Mouse (Mus musculus) forebrain, embryonic 12.5 days (tissue): ENCODE data around the gene Gsdma2. TPM values are rescaled to one million over a fixed set of nuclear protein-coding genes. Genes with fewer than 3 reads are reported as not detected.
A peak's percentile ranks its signal among the peaks of the same experiment; 100 is the strongest.

Source experiments
- ATAC-seq: fragments of 200-750 bp; cut with Nextera tagmentation; 2 replicates; pipeline ENCODE4 v1.8.0; 2017; ENCODE audit warnings: moderate TSS enrichment; ENCODE audit not compliant: low FRiP score
- H3K27ac ChIP-seq: fragments of 300-500 bp; sonication (generic); 2 replicates; pipeline ENCODE4 v1.5.1; 2016; ENCODE audit warnings: mild to moderate bottlenecking
- H3K27me3 ChIP-seq: fragments of 300-500 bp; sonication (generic); 2 replicates; pipeline ENCODE4 v1.6.1; 2016; ENCODE audit warnings: mild to moderate bottlenecking
- H3K36me3 ChIP-seq: fragments of 300-500 bp; sonication (generic); replicated peaks from 2 replicates; pipeline ENCODE4 v1.6.1; 2016; ENCODE audit warnings: mild to moderate bottlenecking
- H3K4me1 ChIP-seq: fragments of 300-500 bp; sonication (generic); 2 replicates; pipeline ENCODE4 v1.6.1; 2016
- H3K4me2 ChIP-seq: fragments of 300-500 bp; sonication (generic); 2 replicates; pipeline ENCODE4 v1.6.1; 2016; ENCODE audit warnings: mild to moderate bottlenecking, moderate library complexity
- H3K4me3 ChIP-seq: fragments of 300-500 bp; sonication (generic); replicated peaks from 2 replicates; pipeline ENCODE4 v1.5.1; 2016; ENCODE audit warnings: mild to moderate bottlenecking
- H3K9ac ChIP-seq: fragments of 300-500 bp; sonication (generic); 2 replicates; pipeline ENCODE4 v1.6.1; 2016; ENCODE audit warnings: mild to moderate bottlenecking
- H3K9me3 ChIP-seq: fragments of 300-500 bp; sonication (generic); 2 replicates; pipeline ENCODE4 v1.6.1; 2016
- WGBS: fragments of 180-500 bp; shearing (Covaris S2); methylation state at CpG from one replicate; pipeline ENCODE4 v1.1.7; 2016; 5-methylcytosine and 5-hydroxymethylcytosine counted together
- polyA plus RNA-seq: library from polyadenylated mRNA; unstranded; fragments of >200 nt; fragmentation: Nextera tagmentation; extraction: Ambion mirVana; gene quantifications from 2 replicates; pipeline ENCODE4 v1.2.1, GENCODE M21; 2016

Gsdma2 gene
- polyA plus RNA-seq, 1 experiment from 2014 or later: not detected

DNA sequence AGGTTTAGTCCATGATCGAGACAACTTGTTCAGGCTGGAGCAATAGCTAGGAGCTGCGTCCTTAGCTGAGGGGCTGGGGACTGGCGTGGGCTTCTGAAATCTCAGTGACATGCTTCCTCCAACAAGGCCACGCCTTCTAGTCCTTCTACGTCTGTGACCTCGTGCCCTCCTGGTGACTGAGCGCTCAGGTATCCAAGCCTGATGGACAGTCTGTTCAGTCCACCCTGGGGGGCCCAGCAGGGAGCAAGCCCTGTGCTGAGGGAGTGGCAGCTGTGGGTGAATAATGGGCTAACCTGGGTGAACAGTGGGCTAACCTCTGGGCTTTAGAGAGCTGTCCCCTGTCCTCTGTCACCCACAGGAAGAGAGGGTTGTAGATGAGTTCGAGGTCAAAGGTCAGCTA lies 41.5 kb downstream of the Gsdma2 start:
- peaks cover 11% of the 10 kb centered on the region for H3K4me1 ChIP-seq
- ATAC-seq: no peak
- H3K27ac ChIP-seq: no peak overlapping the region
- no peak overlapping the region for H3K4me2 ChIP-seq
- no peaks in the 10 kb centered on the region for H3K9me3 ChIP-seq
- H3K36me3 ChIP-seq: peaks cover 74% of the 10 kb centered on the region
- no peak overlapping the region for H3K4me3 ChIP-seq
- WGBS: 84% methylated on average over 8 of the region's 8 CpGs
- no peak overlapping the region for H3K9ac ChIP-seq
- H3K27me3 ChIP-seq: no peaks in the 10 kb centered on the region

DNA sequence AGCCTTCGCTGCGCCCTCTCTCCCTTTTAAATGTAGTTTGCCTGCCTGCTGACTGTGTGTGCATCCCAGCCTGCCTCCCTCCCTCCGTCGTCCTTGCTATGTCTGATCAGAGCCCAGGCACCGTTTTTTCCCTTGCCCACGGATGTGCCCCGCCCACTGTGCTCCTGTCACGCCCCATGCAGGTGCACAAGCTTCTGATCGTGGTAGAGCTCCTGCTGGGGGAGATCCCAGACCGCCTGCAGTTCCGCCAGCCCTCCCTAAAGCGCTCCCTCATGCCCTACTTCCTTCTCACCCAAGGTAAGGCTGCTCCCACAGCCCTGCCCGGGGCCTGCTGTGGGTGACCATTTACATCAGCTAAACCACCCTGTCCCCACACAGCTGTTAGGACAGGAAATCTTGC lies 46.6 kb downstream of the Gsdma2 start:
- Histone ChIP-seq H3K27ac (no peak overlapping the region), H3K36me3 (peaks cover 82% of the 10 kb centered on the region), H3K4me2 (no peak overlapping the region), H3K4me3 (no peak overlapping the region), H3K4me1 (no peaks in the 10 kb centered on the region), H3K9ac (no peak overlapping the region), H3K27me3 (no peaks in the 10 kb centered on the region), H3K9me3 (no peaks in the 10 kb centered on the region)
- ATAC-seq: no peak
- WGBS: 78% methylated on average over 13 of the region's 13 CpGs

DNA sequence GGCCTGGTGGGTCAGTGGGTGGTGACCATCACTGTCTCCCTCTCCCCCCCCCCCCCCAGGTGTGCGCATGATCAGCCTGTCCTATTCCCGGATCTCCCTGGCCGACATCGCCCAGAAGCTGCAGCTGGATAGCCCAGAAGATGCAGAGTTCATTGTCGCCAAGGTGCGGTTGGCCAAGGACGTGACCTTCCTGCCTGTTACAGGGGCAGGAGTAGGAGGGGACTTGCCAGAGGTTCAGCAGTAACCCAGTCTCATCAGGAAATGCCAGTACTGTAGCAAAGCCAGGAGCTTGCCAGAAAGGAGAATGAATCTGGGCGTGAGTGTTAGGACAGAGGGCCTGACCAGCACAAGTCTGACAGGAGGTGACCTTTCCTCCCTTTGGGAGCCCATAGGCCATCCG lies 47.2 kb downstream of the Gsdma2 start:
- Histone ChIP-seq H3K27me3 (no peaks in the 10 kb centered on the region), H3K9ac (no peak overlapping the region), H3K4me1 (no peaks in the 10 kb centered on the region), H3K9me3 (no peaks in the 10 kb centered on the region), H3K27ac (no peak overlapping the region), H3K36me3 (peaks cover 79% of the 10 kb centered on the region), H3K4me3 (no peak overlapping the region), H3K4me2 (no peak overlapping the region)
- no peak for ATAC-seq
- 95% methylated on average over 9 of the region's 9 CpGs for WGBS

DNA sequence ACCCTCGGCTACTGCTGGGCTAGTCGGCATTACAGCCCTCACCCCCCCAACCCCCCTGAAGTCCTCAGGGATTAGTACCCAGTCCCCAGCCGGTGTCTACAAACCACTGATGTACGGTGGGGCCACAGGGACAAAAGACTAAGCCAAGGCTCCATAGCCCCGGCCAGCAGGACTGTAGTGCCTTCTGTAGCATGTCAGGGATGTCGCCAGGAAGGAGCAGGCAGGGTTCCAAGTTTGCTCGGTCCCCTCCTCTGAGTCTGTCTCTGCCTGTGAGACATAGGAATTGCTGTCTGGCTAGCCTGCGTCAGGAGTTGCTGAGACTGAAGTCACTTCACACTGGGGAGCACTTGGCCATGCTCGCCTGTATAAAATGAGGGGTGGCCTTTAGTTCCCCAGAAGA lies 47.7 kb downstream of the Gsdma2 start:
- no peaks in the 10 kb centered on the region for H3K9me3 ChIP-seq
- no peak overlapping the region for H3K4me3 ChIP-seq
- H3K9ac ChIP-seq: no peak overlapping the region
- peaks cover 76% of the 10 kb centered on the region for H3K36me3 ChIP-seq
- WGBS: 87% methylated on average over 9 of the region's 9 CpGs
- ATAC-seq: no peak
- H3K27me3 ChIP-seq: no peaks in the 10 kb centered on the region
- H3K4me2 ChIP-seq: no peak overlapping the region
- no peaks in the 10 kb centered on the region for H3K4me1 ChIP-seq
- no peak overlapping the region for H3K27ac ChIP-seq

DNA sequence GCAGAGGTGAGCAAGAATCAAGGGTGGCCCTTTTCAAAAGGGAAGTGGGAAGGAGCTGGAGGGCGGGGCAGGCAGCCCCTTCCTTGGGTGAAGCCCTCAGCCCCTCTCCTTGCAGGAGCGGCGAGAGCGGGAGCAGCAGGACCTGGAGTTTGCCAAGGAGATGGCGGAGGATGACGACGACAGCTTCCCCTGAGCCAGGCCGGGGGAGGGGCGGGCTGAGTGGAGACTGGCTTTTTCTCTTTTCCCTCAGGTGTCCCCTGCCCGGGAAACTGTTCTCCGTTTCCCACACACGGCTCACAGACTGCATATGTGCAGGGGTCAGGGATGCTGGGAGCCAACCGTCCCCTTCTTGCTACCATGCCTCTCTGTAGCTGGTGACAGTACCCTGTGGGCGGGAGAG lies 48.8 kb downstream of the Gsdma2 start:
- no peak for ATAC-seq
- H3K27me3 ChIP-seq: no peaks in the 10 kb centered on the region
- 74% methylated on average over 14 of the region's 14 CpGs for WGBS
- no peaks in the 10 kb centered on the region for H3K4me1 ChIP-seq
- H3K4me3 ChIP-seq: no peak overlapping the region
- H3K36me3 ChIP-seq: peaks cover 65% of the 10 kb centered on the region
- H3K9ac ChIP-seq: no peak overlapping the region
- no peaks in the 10 kb centered on the region for H3K9me3 ChIP-seq
- no peak overlapping the region for H3K27ac ChIP-seq
- no peak overlapping the region for H3K4me2 ChIP-seq

DNA sequence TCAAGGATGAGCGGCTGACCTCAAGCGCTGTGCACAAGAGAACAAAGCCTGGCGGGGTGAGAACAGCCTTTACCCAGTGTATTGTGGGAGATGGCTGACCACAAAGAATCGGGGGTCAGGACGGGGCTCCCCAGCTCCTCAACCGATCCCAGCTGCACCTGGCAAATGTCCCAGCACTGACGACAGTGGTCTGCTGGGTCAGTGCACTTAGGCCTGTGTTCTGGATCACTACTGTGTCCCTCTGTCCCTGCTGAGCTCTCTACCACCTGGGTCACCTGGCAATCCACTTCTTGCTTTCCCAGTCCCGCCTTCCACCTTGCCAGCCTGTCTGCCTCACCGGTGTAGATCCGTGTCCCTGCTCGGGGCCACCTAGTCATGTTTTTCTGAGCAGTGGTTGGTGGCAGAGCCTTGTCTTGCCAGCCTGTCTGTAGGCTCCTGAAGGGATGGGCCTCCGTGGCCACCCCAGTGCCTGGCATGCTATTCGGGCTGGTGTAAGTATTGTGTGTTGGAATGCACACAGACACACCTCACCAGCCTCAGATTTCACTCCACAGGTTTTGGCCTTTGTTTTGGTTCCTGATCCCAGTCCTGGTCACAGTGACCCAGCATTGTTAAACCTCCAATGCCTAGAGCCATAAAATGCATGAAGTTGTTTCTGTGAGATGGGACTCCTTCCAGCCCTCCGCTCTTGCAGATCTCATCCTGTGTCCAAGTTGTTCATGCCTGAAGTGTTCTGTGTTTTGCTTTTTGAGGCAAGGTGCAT lies 50.1 kb downstream of the Gsdma2 start:
- Histone ChIP-seq H3K4me1 (no peaks in the 10 kb centered on the region), H3K36me3 (peaks cover 52% of the 10 kb centered on the region), H3K9me3 (no peaks in the 10 kb centered on the region), H3K27ac (no peak overlapping the region), H3K4me2 (no peak overlapping the region), H3K9ac (no peak overlapping the region), H3K27me3 (no peaks in the 10 kb centered on the region), H3K4me3 (no peak overlapping the region)
- ATAC-seq: no peak
- WGBS: 88% methylated on average over 14 of the region's 14 CpGs

DNA sequence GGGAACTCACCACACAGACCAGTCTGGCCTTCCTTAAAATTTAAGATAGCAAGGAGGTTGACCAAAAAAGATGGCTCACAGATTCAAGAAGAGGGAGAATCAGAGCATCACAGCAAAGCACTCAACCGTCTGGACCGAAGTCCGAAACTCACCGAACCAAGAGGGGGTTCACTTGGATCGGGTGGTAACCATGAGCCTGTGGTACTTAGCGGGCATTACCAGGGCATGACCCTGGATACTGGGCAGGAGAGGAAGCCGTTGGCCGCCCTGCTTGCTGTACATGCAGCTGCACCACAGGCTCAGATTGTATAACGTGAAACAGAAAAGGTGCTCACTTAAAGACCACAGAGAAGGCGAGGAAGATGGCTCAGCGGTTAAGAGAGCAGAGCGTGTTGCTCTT lies 50.7 kb downstream of the Gsdma2 start:
- no peak overlapping the region for H3K4me3 ChIP-seq
- no peaks in the 10 kb centered on the region for H3K4me1 ChIP-seq
- H3K4me2 ChIP-seq: no peak overlapping the region
- no peaks in the 10 kb centered on the region for H3K9me3 ChIP-seq
- ATAC-seq: no peak
- H3K9ac ChIP-seq: no peak overlapping the region
- peaks cover 47% of the 10 kb centered on the region for H3K36me3 ChIP-seq
- H3K27ac ChIP-seq: no peak overlapping the region
- 92% methylated on average over 12 of the region's 12 CpGs for WGBS
- H3K27me3 ChIP-seq: no peaks in the 10 kb centered on the region

DNA sequence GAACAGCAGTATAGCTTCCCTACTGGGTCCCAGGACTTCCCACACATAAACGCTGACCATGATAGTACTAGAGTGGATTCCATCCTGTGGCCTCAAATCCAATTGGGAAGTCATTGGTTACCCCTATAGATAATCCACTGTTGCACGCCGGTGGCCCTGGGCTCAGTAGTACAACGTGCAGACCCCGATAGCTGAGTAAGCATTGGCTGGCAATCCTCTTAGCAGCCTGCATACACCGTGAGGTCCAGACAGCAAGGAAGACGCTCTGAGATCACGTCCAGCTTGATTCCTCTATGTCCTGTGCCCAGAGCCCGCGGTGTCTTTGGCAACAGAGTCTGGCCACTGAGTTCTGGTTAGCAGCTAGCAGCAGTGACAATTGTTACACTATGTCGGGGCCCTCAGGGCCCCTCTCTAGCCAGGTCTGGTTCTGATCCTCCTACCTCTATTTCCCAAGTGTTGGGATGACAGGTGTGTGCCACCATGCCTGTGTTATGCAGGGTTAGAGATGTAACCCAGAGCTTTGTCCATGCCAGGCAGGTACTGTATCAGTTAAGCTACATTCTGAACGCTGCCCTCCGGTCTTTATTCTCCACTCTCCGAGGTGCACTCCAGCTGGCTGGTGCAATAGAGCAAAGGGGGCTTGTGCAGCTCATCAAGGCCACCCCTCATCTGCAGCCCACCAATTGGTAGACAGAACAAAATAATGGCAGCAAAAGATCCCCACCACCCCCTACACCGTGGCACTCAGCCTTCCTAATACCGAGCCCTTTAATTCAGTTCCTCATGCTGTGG lies 52.5 kb downstream of the Gsdma2 start:
- 88% methylated on average over 16 of the region's 16 CpGs for WGBS
- H3K4me3 ChIP-seq: no peak overlapping the region
- H3K4me1 ChIP-seq: no peaks in the 10 kb centered on the region
- H3K9ac ChIP-seq: no peak overlapping the region
- H3K36me3 ChIP-seq: peaks cover 31% of the 10 kb centered on the region
- no peak for ATAC-seq
- H3K4me2 ChIP-seq: no peak overlapping the region
- H3K27me3 ChIP-seq: no peaks in the 10 kb centered on the region
- no peaks in the 10 kb centered on the region for H3K9me3 ChIP-seq
- H3K27ac ChIP-seq: no peak overlapping the region

DNA sequence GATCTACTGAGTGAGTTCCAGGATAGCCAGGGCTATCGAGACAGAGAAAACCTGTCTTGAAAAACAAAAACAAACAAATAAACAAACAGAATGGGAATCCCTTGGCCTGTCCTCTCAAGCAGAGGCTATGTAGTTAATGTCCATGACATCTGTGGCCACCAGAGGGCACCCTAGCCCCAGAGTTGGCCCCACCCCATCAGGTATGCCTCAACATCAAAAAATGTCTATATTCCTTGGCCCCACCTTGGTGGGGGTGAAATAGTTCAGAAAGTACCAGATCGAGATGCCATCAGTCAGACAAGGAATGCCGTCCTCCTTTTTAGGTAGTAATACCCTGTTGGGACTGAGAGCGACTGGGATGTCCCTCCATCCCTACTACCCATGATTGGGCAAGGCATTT lies 53.4 kb downstream of the Gsdma2 start:
- Histone ChIP-seq H3K27me3 (no peaks in the 10 kb centered on the region), H3K4me1 (no peaks in the 10 kb centered on the region), H3K27ac (no peak overlapping the region), H3K36me3 (peaks cover 31% of the 10 kb centered on the region), H3K9ac (no peak overlapping the region), H3K9me3 (no peaks in the 10 kb centered on the region), H3K4me2 (no peak overlapping the region), H3K4me3 (no peak overlapping the region)
- ATAC-seq: 0 out of 2 replicates have a peak, but pooled peaks have one; percentile 49
- WGBS: 42% methylated on average over 4 of the region's 4 CpGs

DNA sequence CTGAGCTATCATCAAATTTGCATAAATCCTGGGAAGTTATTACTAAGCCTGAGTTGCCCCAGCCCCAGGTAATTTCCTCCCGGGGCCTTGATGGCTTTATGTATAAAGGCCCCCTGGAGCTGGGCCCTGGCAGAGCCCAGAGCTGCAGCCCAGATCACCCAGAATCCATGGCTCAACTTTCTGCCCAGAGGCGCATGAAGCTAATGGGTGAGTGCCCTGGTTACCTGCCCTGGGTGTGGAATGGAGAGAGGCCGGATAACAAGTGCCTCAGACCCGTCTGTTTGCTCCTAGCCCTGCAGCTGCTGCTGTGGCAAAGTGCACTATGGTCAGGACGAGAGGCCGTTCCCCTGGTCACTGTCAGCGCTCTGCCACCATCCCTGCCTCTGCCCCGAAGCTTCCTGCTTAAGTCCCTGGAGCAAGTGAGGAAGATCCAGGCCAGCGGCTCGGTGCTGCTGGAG lies 54.7 kb downstream of the Gsdma2 start, which contains the start of gene Csf3:
TSS of gene Csf3 (plus strand) at position 51 of the 458 bp plus-strand sequence.
- Histone ChIP-seq H3K27me3 (no peaks in the 10 kb centered on the region), H3K27ac (no peak within 1 kb of the TSS), H3K36me3 (peaks cover 31% of the 10 kb centered on the region), H3K4me3 (no peak within 1 kb of the TSS), H3K4me1 (no peaks in the 10 kb centered on the region), H3K9me3 (no peaks in the 10 kb centered on the region), H3K4me2 (no peak within 1 kb of the TSS), H3K9ac (no peak within 1 kb of the TSS)
- ATAC-seq: no peak
- 41% methylated on average over 10 of the region's 10 CpGs for WGBS

DNA sequence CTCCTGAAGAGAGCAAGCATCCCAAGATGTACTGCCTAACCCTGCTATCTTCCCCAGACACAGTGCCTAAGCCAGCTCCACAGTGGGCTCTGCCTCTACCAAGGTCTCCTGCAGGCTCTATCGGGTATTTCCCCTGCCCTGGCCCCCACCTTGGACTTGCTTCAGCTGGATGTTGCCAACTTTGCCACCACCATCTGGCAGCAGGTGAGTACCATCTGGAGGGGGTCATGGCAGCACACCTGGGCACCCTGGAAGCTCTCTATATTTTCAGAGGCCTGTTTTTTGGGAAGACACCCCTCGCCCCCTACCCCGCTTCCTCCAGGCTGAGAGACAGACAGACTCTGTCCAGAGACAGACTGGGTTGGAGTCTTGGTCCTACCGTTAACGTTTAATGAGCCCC lies 55.8 kb downstream of the Gsdma2 start:
- no peak overlapping the region for H3K4me3 ChIP-seq
- WGBS: 86% methylated on average over 5 of the region's 5 CpGs
- peaks cover 35% of the 10 kb centered on the region for H3K36me3 ChIP-seq

DNA sequence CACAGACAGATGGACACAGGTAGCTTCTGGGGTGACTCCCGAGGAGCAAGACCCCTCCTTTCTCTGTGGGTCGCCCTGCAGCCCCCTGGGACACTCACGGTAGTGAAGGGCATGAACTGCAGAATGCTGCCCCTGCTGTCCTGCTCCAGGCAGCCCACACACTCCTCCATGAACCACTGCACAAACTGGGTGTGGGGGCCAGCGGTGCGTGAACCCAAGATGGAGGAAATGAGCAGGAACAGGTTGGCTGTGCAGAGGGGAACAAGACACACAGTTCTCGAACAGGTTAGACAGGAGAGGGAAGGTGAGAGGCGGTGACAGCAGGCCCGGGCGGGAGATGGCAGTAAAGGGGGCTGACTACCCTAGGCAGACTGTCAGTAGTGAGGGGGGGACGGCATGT lies 58.5 kb downstream of the Gsdma2 start:
- Histone ChIP-seq H3K9me3 (no peaks in the 10 kb centered on the region), H3K9ac (no peak overlapping the region), H3K4me3 (no peak overlapping the region), H3K4me2 (no peak overlapping the region), H3K4me1 (no peaks in the 10 kb centered on the region), H3K27ac (no peak overlapping the region), H3K36me3 (peaks cover 61% of the 10 kb centered on the region), H3K27me3 (no peaks in the 10 kb centered on the region)
- ATAC-seq: no peak
- WGBS: 90% methylated on average over 10 of the region's 10 CpGs

More for the DNA sequence above, 55.8 kb downstream of the Gsdma2 start:
- Histone ChIP-seq H3K9ac (no peak overlapping the region), H3K4me1 (no peaks in the 10 kb centered on the region), H3K4me2 (no peak overlapping the region), H3K27ac (no peak overlapping the region), H3K27me3 (no peaks in the 10 kb centered on the region), H3K9me3 (no peaks in the 10 kb centered on the region)
- no peak for ATAC-seq
